Mouse (Mus musculus) megakaryocyte progenitor cell, adult 5-6 weeks (primary cell): ENCODE results near the gene Anpep. TPM values are rescaled to one million over a fixed set of nuclear protein-coding genes. Genes with fewer than 3 reads are reported as not detected.
"Not testable (repeated sequence)": the region's sequence is repeated elsewhere in the genome, so short reads cannot be mapped to it uniquely, and the experiment has no call there.

ENCODE experiments used
- ATAC-seq: replicated peaks from 2 replicates; pipeline ENCODE4 v1.8.0; 2016; ENCODE audit warnings: mild to moderate bottlenecking, moderate TSS enrichment, inconsistent platforms; ENCODE audit not compliant: poor library complexity
- total RNA-seq, 2 experiments: library from RNA; stranded (forward) in 1 of 2; stranded (reverse) in 1 of 2; fragments of 157-497, 149-512 nt in 1 of 2; fragments of 200-1000 nt in 1 of 2; gene quantifications; 2 replicates each; pipeline versions ENCODE4 v1.2.3 to v1.2.4; 2015 to 2017

Anpep gene
- total RNA-seq, 2 experiments from 2014 or later = 1.2 TPM; not detected in 1

DNA sequence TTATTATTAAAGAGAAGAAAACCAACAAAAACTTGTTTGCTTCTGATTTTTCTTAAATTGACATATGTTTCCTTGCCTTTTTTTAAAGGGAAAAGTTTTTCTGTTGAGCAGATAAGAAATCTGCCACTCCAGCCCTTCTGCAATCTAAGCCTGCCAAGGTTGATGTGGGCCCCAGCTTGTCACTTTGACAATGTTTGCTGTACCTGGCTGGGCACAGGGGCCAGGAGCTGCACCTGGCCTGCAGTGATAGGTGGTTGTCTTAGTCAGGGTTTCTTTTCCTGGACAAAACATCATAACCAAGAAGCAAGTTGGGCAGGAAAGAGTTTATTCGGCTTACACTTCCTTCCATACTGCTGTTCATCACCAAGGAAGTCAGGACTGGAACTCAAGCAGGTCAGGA, 47.5 kb downstream of the Anpep start:
- ATAC-seq = no peak

GRCm38 (mm10) chr7:79810611-79811506, 50.0 kb downstream of the Anpep start, which contains the start of gene Mesp2:
Mesp2 (plus strand) TSS chr7:79810727.
- ATAC-seq = peak; percentile 65

GRCm38 (mm10) chr7:79808561-79808960, 52.3 kb downstream of the Anpep start:
- ATAC-seq = no peak

DNA sequence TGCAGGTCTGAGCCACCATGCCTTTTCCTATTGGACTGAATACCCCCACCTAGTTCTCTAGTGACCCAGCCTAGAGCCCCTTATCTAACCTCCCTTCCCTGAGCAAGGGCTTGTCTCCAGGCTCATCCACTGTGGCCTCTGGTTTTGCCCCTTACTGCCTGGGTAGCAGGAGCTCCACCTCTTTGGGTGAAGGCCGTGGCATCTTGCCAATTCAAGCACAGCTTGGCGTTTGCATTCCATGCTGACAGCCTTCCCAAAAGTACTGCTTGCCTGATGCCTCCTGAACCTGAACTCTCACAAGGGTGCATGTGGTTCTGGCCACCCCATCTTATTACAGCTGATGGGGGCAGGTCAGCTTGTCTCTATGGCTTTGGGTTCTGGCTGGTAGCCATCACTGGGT, 57.0 kb downstream of the Anpep start:
- no peak for ATAC-seq

- ATAC-seq = no peak
Measured at GRCm38 (mm10) chr7:79802037-79802436, 58.8 kb downstream of the Anpep start.

- no peak for ATAC-seq
Measured at GRCm38 (mm10) chr7:79801391-79801790, 59.5 kb downstream of the Anpep start.

DNA sequence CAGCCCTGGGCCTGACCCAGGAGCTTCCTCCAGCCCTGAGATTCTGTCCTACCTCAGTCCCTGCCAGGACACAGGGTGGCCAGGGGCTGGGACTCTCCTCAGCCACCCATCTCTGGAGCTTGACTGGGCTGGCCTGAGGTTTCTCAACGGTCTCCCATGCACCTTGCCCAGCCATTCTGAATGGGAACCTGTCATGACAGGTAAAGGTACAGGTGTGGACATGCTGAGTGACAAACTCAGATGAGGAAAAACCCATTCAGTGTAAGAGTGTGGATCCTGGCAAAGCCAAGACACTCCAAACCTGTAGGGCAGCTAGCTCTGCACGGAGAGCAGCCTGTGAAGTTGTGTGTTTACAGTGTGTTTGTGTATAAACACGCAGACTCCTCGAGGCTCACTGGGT, 60.5 kb downstream of the Anpep start:
- ATAC-seq = no peak

DNA sequence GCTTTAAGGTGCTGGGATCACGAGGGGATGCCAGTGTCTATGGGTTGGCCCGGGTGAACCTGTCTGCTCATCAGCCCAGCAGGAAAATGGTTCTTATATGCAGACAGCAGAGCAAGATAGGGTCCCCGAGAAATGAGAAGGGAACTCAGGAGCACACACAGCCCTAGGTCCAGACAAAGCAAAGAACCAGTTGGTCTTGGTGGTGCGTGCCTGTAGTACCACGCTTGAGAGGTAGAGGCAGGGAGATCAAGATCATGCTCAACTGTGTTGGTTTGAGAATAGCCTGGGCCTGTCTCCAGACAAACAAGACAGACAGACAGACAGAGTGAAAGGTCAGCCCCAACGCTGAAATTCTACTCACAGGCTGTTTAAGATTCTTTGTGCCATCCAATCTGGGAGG, 61.4 kb downstream of the Anpep start:
- ATAC-seq = no peak

DNA sequence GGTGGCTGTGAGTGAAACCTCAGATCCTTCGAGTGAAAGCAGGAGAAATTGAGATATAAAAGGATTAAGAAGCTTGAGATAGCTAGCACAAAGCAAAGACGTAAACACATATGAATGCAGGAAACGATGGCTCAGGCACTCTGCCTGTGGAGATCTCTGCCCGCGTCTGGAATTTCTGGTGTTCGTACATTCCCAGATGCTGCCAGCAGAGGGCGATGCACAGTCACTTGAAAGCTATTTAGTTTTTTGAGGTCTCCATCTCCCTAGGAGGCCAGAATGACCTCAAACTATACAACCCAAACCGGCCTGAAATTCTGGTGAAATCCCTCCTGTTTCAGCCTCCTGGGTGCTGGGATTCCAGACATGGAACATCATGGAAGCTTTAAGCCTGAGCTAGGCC, 61.8 kb downstream of the Anpep start:
- peak; percentile 84 for ATAC-seq

DNA sequence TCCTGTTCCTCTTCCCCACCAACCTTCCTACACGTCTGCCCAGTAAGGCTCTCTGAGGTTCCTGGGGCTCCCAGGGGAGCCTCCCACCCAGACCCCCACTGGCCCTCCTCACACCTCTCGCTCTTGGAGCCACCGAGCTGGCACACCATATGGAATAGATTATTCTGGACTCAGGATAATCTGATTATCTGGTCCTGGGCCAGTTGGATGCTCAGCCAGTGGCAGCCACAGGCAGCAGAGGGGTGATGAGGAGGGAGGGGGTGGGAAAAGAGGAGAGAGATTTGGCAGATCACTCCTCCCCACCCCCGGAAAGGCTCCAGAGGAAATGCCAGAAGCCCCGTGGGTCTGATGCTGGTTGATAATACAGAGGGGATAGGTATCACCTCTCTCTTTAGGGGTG, 62.3 kb downstream of the Anpep start:
- ATAC-seq = no peak

DNA sequence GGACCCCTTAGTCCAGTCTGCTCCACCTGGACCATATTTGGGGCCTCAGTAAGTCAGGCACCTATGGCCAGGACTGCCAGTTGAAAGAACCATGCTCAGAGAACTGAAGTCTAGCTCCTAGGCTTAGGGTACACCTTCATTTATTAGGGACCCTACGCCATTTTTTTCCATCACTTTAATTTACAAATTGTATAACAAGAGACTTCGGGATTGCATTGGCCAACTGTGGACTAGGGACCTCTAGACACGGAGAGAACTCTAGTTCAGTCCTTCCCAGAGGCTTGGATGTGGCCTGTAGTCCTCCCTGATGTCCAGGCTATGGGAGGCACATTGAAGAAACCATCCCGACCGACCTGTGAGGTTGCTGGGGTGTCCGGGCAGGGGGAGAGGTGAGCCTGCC, 67.2 kb downstream of the Anpep start, which contains the start of gene Mesp1:
Mesp1 (minus strand) TSS at position 101 of the 400 bp plus-strand sequence.
- no peak for ATAC-seq

- peak; percentile 43 for ATAC-seq
Measured at GRCm38 (mm10) chr7:79792635-79793421, 68.0 kb downstream of the Anpep start.

DNA sequence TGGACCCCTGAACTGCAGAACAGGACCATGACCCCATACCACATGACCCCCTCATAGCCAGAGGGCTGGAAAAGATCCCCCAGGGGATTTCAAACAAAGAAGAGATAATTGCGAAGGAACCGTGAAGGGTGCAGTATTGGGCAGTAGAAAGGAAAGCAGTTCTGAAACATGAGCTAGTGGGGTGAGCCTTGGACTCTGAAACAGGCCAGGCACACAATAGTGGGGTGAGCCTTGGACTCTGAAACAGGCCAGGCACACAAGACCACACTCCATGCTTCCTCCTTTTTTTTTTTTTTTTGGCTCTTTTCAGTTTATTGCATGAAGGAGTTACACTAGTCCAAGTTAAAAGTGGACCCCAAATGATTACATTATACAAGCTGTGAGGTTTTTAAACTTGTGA, 71.0 kb downstream of the Anpep start:
- ATAC-seq = not testable (repeated sequence)

DNA sequence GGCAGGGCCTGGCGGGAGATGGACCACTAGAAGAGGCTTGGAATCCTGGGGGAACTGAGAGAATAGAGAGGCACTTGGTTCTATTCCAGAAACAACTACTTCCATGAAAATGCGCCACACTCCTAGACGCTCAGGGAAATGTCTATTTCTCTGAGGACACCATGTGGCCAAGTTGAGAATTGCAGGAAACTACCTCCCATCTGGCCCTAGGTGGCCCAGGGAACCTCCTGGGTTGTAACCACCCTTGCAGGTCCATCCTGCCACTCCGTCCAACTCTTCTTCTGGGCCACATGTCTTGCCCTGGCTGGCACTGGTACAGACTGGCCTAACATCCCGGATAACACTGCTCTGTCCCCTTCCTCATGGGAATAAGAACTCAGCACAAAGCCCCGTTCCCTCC, 74.6 kb downstream of the Anpep start:
- peak; percentile 86 for ATAC-seq

- ATAC-seq = no peak
Measured at GRCm38 (mm10) chr7:79782516-79782855, 78.4 kb downstream of the Anpep start.

DNA sequence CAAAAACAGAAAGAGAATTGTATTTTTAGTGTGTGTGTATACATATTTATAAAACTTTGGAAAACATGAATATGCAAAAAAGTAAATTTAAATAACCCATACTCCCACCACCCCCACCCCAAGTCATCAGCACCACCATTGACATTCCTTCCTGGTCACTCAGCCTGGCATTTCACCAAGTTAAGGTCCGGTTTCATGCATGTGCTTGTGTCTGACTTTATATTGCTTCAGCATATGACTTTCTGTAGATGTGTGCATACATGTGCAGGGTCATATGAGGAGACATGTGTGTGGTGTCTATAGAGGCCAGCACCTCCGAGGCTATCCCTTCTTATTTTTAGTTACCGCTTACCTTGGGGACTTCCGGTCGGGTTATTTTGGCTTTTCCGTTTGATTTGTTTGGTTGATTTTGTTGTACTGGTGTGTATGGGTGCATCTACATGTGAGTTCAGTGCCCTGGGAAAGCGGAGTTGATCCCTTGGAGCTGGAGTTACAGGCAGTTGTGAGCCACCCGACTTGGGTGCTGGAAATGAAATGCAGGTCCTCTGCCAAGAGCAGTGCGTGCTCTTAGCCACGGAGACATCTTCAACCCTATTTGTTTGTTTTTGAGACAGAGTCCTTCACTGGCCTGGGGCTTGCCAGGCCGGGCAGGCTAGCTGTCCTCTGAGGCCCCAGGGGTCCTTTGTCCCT, 78.9 kb downstream of the Anpep start:
- no peak for ATAC-seq

- ATAC-seq = peak; percentile 96
Measured at GRCm38 (mm10) chr7:79780647-79781626, 79.9 kb downstream of the Anpep start.
